Mouse (Mus musculus): ENCODE data around the gene Aldh4a1. TPM values are rescaled to one million over a fixed set of nuclear protein-coding genes. Genes with fewer than 3 reads are reported as not detected.

Gene Aldh4a1
- polyA plus RNA-seq (2014; fragmentation: Nextera tagmentation; extraction: Ambion mirVana): 9.9 and 11.2 TPM in 2 replicates

DNA sequence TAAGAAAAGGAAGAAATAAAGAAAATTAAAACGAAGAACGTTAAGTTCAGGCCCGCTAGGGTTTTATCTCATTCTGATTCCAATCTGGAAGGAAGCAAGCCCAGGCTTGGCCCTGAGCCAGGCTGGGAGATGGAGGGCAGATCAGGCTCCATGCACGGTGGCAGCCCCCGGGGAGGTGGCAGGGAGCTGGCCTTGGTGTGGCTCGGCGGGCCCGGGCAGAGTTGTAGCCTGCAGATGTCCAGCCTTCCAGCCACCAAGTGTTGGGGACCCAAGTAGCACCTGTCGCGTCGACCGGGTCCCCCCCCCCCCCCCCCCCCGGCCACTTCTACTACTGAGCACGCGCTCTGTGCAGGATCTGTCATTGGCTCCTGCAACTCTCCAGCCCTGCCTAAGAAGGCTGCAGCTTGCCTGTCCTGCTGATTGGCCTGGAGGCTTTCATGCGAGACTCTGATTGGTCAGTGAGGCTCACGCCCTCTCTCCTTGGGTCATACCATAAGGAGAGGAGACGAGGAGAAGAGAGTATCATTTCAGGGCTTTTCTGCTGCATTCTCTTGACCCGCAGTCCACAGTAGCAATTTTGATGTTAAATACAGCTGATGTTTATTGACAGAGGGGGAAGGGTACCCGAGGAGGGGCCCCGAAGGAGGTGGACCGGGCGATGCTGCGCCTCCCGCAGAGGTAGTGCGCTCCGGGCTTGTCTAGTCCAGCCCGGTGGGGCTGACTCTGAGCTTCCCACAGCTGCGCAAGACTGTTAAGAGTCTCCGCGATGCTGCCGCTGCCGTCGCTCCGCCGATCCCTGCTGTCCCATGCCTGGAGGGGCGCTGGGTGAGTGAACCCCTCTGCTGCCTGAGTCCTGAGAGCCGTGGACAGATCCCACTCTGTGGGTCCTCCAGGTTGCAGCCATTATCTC lies at the start of gene Aldh4a1:
Aldh4a1 (plus strand) TSS at position 494 of the 910 bp plus-strand sequence.
- no peaks in the 10 kb centered on the region for H3K36me3 ChIP-seq (ENCODE audit: control insufficient read depth, insufficient read depth, low read length)
- H3K9me3 ChIP-seq (ENCODE audit: control insufficient read depth, low read length): no peaks in the 10 kb centered on the region
- H3K27ac ChIP-seq (ENCODE audit: low read depth, low read length): peak within 1 kb of the TSS; percentile 72
- peak within 1 kb of the TSS; percentile 72 for H3K9ac ChIP-seq (ENCODE audit: low read length)
- H3K4me1 ChIP-seq (ENCODE audit: control insufficient read depth, insufficient read depth, low read length): peaks cover 11% of the 10 kb centered on the region
- no peaks in the 10 kb centered on the region for H3K27me3 ChIP-seq (ENCODE audit: control insufficient read depth, insufficient read depth, low read length)
- ATAC-seq (ENCODE audit: low FRiP score) (peak; percentile 100), DNase-seq (ENCODE audit: low spot score, missing footprints) (peak; percentile 99)
- peak within 1 kb of the TSS; percentile 81 for H3K4me2 ChIP-seq
- peak within 1 kb of the TSS; percentile 72 for H3K4me3 ChIP-seq (ENCODE audit: low read depth, low read length)
- under 1% methylated on average over 33 of the region's 38 CpGs for WGBS

DNA sequence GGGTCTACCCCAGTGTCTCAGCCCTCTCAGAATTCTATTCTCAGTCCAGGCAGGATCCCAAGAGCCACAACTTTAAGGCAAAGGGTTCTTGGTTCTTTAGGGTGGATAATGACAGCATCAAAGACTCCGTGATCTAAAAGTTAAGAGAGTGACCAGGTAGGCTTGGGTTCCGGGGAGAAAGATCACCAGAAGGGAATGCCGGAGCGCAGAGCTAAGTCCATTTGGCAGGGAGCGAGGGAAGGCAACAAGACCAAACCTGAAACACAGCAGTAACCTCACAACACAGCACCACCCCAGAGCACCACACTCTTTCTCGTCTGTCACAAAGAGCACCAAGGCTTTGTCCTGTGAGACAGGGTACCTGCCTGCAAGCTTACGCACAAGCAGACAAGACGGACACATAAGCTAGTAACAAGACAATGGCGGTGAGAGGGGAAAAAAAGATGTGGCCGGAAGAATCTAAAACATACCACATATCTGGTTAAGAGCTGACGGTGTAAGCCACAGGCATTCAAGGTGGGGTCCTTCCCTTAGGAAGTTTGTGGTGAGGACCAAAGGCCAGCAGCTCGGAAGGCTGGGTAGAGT lies 49.6 kb upstream of the Aldh4a1 start:
- no peak overlapping the region for H3K4me3 ChIP-seq (ENCODE audit: low read depth, low read length)
- WGBS: 85% methylated on average over 12 of the region's 12 CpGs

GRCm38 (mm10) chr4:139574156-139574798 lies 48.4 kb upstream of the Aldh4a1 start:
- H3K4me3 ChIP-seq (ENCODE audit: low read depth, low read length): peak overlapping the region; percentile 74
- H3K9me3 ChIP-seq (ENCODE audit: control insufficient read depth, low read length): no peaks in the 10 kb centered on the region
- H3K36me3 ChIP-seq (ENCODE audit: control insufficient read depth, insufficient read depth, low read length): no peaks in the 10 kb centered on the region
- ATAC-seq (ENCODE audit: low FRiP score) (peak; percentile 98), DNase-seq (ENCODE audit: low spot score, missing footprints) (peak; percentile 100)
- H3K4me2 ChIP-seq: peak overlapping the region; percentile 99
- H3K27me3 ChIP-seq (ENCODE audit: control insufficient read depth, insufficient read depth, low read length): no peaks in the 10 kb centered on the region
- H3K9ac ChIP-seq (ENCODE audit: low read length): peak overlapping the region; percentile 79
- under 1% methylated on average over 51 of the region's 52 CpGs for WGBS
- H3K4me1 ChIP-seq (ENCODE audit: control insufficient read depth, insufficient read depth, low read length): peaks cover 14% of the 10 kb centered on the region
- H3K27ac ChIP-seq (ENCODE audit: low read depth, low read length): peak overlapping the region; percentile 84

More for the DNA sequence above, 49.6 kb upstream of the Aldh4a1 start:
- no peaks in the 10 kb centered on the region for H3K27me3 ChIP-seq (ENCODE audit: control insufficient read depth, insufficient read depth, low read length)
- ATAC-seq (ENCODE audit: low FRiP score) (no peak), DNase-seq (ENCODE audit: low spot score, missing footprints) (peak; percentile 69)
- no peak overlapping the region for H3K9ac ChIP-seq (ENCODE audit: low read length)
- H3K4me2 ChIP-seq: no peak overlapping the region
- H3K27ac ChIP-seq (ENCODE audit: low read depth, low read length): no peak overlapping the region
- no peaks in the 10 kb centered on the region for H3K9me3 ChIP-seq (ENCODE audit: control insufficient read depth, low read length)
- peaks cover 14% of the 10 kb centered on the region for H3K4me1 ChIP-seq (ENCODE audit: control insufficient read depth, insufficient read depth, low read length)
- H3K36me3 ChIP-seq (ENCODE audit: control insufficient read depth, insufficient read depth, low read length): no peaks in the 10 kb centered on the region

DNA sequence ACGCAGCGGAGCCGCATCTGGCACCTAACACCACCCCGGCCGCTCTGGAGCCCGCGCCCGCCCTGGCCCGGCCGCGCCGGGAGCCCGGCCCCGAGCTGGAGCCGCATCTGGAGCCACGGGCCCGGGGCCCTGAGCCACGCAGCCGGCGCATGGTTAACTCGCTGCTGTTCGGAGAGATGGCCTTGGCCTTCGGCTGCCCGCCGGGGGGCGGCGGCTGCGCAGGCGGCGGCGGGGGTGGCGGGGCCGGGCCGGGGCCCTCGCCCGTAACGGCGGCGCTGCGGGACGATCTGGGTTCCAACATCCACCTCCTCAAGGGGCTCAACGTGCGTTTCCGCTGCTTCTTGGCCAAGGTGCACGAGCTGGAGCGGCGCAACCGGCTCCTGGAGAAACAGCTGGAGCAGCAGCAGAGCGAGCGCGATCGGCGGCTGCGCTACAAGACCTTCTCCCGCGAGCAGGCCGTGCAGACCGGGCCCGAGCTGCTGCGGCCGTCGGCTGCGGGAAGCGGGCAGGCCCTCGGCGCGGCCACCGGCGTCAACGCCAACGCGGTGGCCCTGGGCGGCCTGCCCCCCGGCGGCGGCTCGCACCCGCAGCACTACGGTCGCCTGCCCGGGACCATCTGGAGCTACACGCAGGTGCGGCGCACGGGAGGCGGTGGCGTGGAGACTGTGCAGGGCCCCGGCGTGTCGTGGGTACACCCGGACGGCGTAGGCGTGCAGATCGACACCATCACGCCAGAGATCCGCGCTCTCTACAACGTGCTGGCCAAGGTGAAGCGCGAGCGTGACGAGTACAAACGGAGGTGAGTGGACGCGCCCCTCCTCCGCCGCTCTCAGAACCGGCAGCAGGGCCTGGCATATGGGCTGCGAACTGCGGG lies 47.6 kb upstream of the Aldh4a1 start:
- H3K4me3 ChIP-seq (ENCODE audit: low read depth, low read length): peak overlapping the region; percentile 74
- DNase-seq (ENCODE audit: low spot score, missing footprints): peak; percentile 96
- peak; percentile 10 for ATAC-seq (ENCODE audit: low FRiP score)
- 1% methylated on average over 103 of the region's 111 CpGs for WGBS
- H3K4me1 ChIP-seq (ENCODE audit: control insufficient read depth, insufficient read depth, low read length): peaks cover 16% of the 10 kb centered on the region
- H3K4me2 ChIP-seq: peak overlapping the region; percentile 99
- H3K36me3 ChIP-seq (ENCODE audit: control insufficient read depth, insufficient read depth, low read length): no peaks in the 10 kb centered on the region
- peak overlapping the region; percentile 84 for H3K27ac ChIP-seq (ENCODE audit: low read depth, low read length)
- H3K9ac ChIP-seq (ENCODE audit: low read length): peak overlapping the region; percentile 79
- H3K9me3 ChIP-seq (ENCODE audit: control insufficient read depth, low read length): no peaks in the 10 kb centered on the region
- no peaks in the 10 kb centered on the region for H3K27me3 ChIP-seq (ENCODE audit: control insufficient read depth, insufficient read depth, low read length)

DNA sequence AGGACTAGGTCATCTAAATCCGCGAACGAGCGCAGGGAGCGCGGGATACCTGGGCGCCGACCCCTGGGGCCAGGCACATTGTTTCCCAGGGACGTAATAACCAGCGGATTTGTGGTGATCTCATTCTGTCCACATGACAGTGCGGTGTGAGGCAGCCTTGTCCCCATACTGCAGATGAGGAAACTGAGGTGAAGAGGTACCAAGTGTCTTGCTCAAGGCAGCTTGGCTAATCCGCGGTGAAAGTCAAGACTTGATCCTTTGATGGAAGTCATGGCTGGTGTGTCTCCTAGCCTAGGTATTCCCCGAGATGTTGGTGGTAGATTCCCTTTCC lies 47.0 kb upstream of the Aldh4a1 start:
- Histone ChIP-seq H3K27ac (ENCODE audit: low read depth, low read length) (no peak overlapping the region), H3K4me2 (peak overlapping the region; percentile 99), H3K9ac (ENCODE audit: low read length) (peak overlapping the region; percentile 79), H3K4me1 (ENCODE audit: control insufficient read depth, insufficient read depth, low read length) (peaks cover 21% of the 10 kb centered on the region), H3K4me3 (ENCODE audit: low read depth, low read length) (peak overlapping the region; percentile 74), H3K27me3 (ENCODE audit: control insufficient read depth, insufficient read depth, low read length) (no peaks in the 10 kb centered on the region), H3K9me3 (ENCODE audit: control insufficient read depth, low read length) (no peaks in the 10 kb centered on the region), H3K36me3 (ENCODE audit: control insufficient read depth, insufficient read depth, low read length) (no peaks in the 10 kb centered on the region)
- DNase-seq (ENCODE audit: low spot score, missing footprints): peak; percentile 93
- 10% methylated on average over 14 of the region's 14 CpGs for WGBS
- ATAC-seq (ENCODE audit: low FRiP score): no peak

DNA sequence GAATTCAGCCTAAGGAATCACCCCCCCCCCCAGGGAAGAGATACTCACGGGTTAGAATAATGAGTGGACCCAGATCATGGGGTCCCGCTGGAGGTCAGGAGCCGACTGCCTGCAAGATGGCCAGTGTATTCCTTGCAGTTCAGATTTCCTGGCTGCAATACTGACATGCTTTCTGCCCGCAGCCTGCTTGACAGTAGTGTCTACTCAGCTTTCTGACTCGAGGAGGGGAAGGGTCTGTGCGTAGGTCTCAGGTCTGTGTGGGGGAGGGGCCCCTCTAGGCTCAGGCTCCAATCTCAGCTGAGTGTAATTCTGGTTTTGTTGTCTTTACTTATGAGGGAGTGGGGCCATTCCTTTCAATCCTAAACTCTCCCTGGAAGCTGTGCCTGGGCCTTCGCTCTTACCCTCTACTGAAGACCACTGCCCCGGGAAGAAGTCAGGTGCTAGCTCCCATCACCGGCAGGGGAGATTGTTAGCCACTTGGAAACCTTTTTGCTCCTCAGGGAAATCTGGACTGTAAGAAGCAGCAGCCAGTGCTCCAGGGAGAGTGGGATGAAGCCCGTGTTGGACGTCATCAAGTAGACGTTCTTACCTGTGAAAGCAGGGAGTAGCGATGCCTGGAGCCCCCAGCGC lies 46.3 kb upstream of the Aldh4a1 start:
- DNase-seq (ENCODE audit: low spot score, missing footprints) (no peak), ATAC-seq (ENCODE audit: low FRiP score) (no peak)

GRCm38 (mm10) chr4:139577006-139577405 lies 45.7 kb upstream of the Aldh4a1 start:
- H3K27me3 ChIP-seq (ENCODE audit: control insufficient read depth, insufficient read depth, low read length): no peaks in the 10 kb centered on the region
- DNase-seq (ENCODE audit: low spot score, missing footprints) (no peak), ATAC-seq (ENCODE audit: low FRiP score) (no peak)
- H3K4me1 ChIP-seq (ENCODE audit: control insufficient read depth, insufficient read depth, low read length): peaks cover 30% of the 10 kb centered on the region
- no peaks in the 10 kb centered on the region for H3K36me3 ChIP-seq (ENCODE audit: control insufficient read depth, insufficient read depth, low read length)
- H3K9me3 ChIP-seq (ENCODE audit: control insufficient read depth, low read length): no peaks in the 10 kb centered on the region
- WGBS: 90% methylated on average over 7 of the region's 7 CpGs
- no peak overlapping the region for H3K27ac ChIP-seq (ENCODE audit: low read depth, low read length)
- no peak overlapping the region for H3K9ac ChIP-seq (ENCODE audit: low read length)
- peak overlapping the region; percentile 99; the same call in 1 of the 2 replicates for H3K4me2 ChIP-seq
- no peak overlapping the region for H3K4me3 ChIP-seq (ENCODE audit: low read depth, low read length)

More for the DNA sequence above, 46.3 kb upstream of the Aldh4a1 start:
- Histone ChIP-seq H3K9me3 (ENCODE audit: control insufficient read depth, low read length) (no peaks in the 10 kb centered on the region), H3K4me1 (ENCODE audit: control insufficient read depth, insufficient read depth, low read length) (peaks cover 29% of the 10 kb centered on the region), H3K9ac (ENCODE audit: low read length) (no peak overlapping the region), H3K4me3 (ENCODE audit: low read depth, low read length) (peak overlapping the region; percentile 74; the same call in 1 of the 2 replicates), H3K36me3 (ENCODE audit: control insufficient read depth, insufficient read depth, low read length) (no peaks in the 10 kb centered on the region), H3K27me3 (ENCODE audit: control insufficient read depth, insufficient read depth, low read length) (no peaks in the 10 kb centered on the region), H3K27ac (ENCODE audit: low read depth, low read length) (no peak overlapping the region), H3K4me2 (peak overlapping the region; percentile 99)
- WGBS: 57% methylated on average over 14 of the region's 14 CpGs

- Histone ChIP-seq H3K27ac (ENCODE audit: low read depth, low read length) (no peak overlapping the region), H3K36me3 (ENCODE audit: control insufficient read depth, insufficient read depth, low read length) (no peaks in the 10 kb centered on the region), H3K9ac (ENCODE audit: low read length) (no peak overlapping the region), H3K27me3 (ENCODE audit: control insufficient read depth, insufficient read depth, low read length) (no peaks in the 10 kb centered on the region), H3K4me1 (ENCODE audit: control insufficient read depth, insufficient read depth, low read length) (peaks cover 30% of the 10 kb centered on the region), H3K9me3 (ENCODE audit: control insufficient read depth, low read length) (no peaks in the 10 kb centered on the region), H3K4me3 (ENCODE audit: low read depth, low read length) (no peak overlapping the region), H3K4me2 (no peak overlapping the region)
- 89% methylated on average over 8 of the region's 8 CpGs for WGBS
- DNase-seq (ENCODE audit: low spot score, missing footprints) (no peak), ATAC-seq (ENCODE audit: low FRiP score) (no peak)
These were observed 44.3 kb upstream of the Aldh4a1 start for GRCm38 (mm10) chr4:139578389-139578788.

Measured in midbrain, embryonic 11.5 days (tissue).